Mouse (Mus musculus): ENCODE results near the gene Hemk1.

Gene Hemk1

GRCm38 (mm10) chr9:107338172-107338883, at the start of gene Hemk1:
Gene Hemk1, minus strand, starts transcription at chr9:107338350.
- DNase-seq (ENCODE audit: low spot score in 2 of 2) = peak; percentile 67 to 81

GRCm38 (mm10) chr9:107387708-107388107, 49.6 kb upstream of the Hemk1 start:
- DNase-seq (ENCODE audit: low spot score in 2 of 2) = no peak

- DNase-seq (ENCODE audit: low spot score in 2 of 2) = no peak
Observed at GRCm38 (mm10) chr9:107386722-107387121, 48.6 kb upstream of the Hemk1 start.

- DNase-seq (ENCODE audit: low spot score in 2 of 2) = no peak
Observed at GRCm38 (mm10) chr9:107384396-107384795, 46.2 kb upstream of the Hemk1 start.

- DNase-seq (ENCODE audit: low spot score in 2 of 2) = no peak
Observed at GRCm38 (mm10) chr9:107381723-107382122, 43.6 kb upstream of the Hemk1 start.

- DNase-seq (ENCODE audit: low spot score in 2 of 2) = no peak
Observed at GRCm38 (mm10) chr9:107377961-107378512, 39.9 kb upstream of the Hemk1 start.

GRCm38 (mm10) chr9:107375451-107375850, 37.3 kb upstream of the Hemk1 start:
- DNase-seq (ENCODE audit: low spot score in 2 of 2) = no peak

- DNase-seq (ENCODE audit: low spot score in 2 of 2) = no peak
Observed at GRCm38 (mm10) chr9:107374623-107375022, 36.5 kb upstream of the Hemk1 start.

- DNase-seq (ENCODE audit: low spot score in 2 of 2) = no peak
Observed at GRCm38 (mm10) chr9:107372441-107372840, 34.3 kb upstream of the Hemk1 start.

- no peak for DNase-seq (ENCODE audit: low spot score in 2 of 2)
Observed at GRCm38 (mm10) chr9:107370106-107370463, 31.9 kb upstream of the Hemk1 start.

- DNase-seq (ENCODE audit: low spot score in 2 of 2) = no peak
Observed at GRCm38 (mm10) chr9:107369270-107370105, 31.3 kb upstream of the Hemk1 start.

- DNase-seq (ENCODE audit: low spot score in 2 of 2) = no peak
Observed at GRCm38 (mm10) chr9:107368302-107368701, 30.2 kb upstream of the Hemk1 start.

GRCm38 (mm10) chr9:107366644-107367043, 28.5 kb upstream of the Hemk1 start:
- no peak for DNase-seq (ENCODE audit: low spot score in 2 of 2)

- DNase-seq (ENCODE audit: low spot score in 2 of 2) = no peak
Observed at GRCm38 (mm10) chr9:107360989-107361388, 22.8 kb upstream of the Hemk1 start.

GRCm38 (mm10) chr9:107357651-107358050, 19.5 kb upstream of the Hemk1 start:
- DNase-seq (ENCODE audit: low spot score in 2 of 2) = peak; percentile 52 to 83

GRCm38 (mm10) chr9:107355870-107356765, 18.0 kb upstream of the Hemk1 start:
- no peak for DNase-seq (ENCODE audit: low spot score in 2 of 2)

GRCm38 (mm10) chr9:107354826-107355225, 16.7 kb upstream of the Hemk1 start:
- no peak for DNase-seq (ENCODE audit: low spot score in 2 of 2)

- no peak for DNase-seq (ENCODE audit: low spot score in 2 of 2)
Observed at GRCm38 (mm10) chr9:107349321-107349720, 11.2 kb upstream of the Hemk1 start.

GRCm38 (mm10) chr9:107347586-107348183, 9.5 kb upstream of the Hemk1 start:
- DNase-seq (ENCODE audit: low spot score in 2 of 2) = no peak

- no peak for DNase-seq (ENCODE audit: low spot score in 2 of 2)
Observed at GRCm38 (mm10) chr9:107346081-107346480, 7.9 kb upstream of the Hemk1 start.

GRCm38 (mm10) chr9:107344027-107344426, 5.9 kb upstream of the Hemk1 start:
- DNase-seq (ENCODE audit: low spot score in 2 of 2) = no peak

Data from urinary bladder, postnatal 4 days (tissue).